Mouse (Mus musculus): ENCODE results near the gene Tiam2.
"Not testable (repeated sequence)": the region's sequence is repeated elsewhere in the genome, so short reads cannot be mapped to it uniquely, and the experiment has no call there.

The Tiam2 gene

DNA sequence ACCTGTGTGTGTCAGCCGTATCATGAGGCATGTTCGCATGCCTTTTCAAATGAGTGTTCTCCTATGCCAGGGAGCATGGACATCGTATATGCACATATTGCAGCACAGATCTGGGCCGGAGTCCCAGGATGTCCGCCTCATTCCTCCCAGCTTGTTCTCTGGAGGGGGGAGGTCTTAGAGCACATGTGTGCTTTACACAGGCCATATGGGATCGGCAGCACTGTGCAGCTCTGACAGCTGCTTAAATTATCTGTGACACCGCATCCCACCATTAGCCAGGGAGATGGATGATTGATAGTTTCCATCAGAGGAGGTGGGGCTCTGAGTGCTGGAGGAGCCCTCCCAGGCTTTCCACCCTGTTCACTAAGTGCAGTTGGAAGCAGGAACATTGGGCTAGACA, 12.4 kb downstream of the Tiam2 start:
- CTCF ChIA-PET = no interaction called here

DNA sequence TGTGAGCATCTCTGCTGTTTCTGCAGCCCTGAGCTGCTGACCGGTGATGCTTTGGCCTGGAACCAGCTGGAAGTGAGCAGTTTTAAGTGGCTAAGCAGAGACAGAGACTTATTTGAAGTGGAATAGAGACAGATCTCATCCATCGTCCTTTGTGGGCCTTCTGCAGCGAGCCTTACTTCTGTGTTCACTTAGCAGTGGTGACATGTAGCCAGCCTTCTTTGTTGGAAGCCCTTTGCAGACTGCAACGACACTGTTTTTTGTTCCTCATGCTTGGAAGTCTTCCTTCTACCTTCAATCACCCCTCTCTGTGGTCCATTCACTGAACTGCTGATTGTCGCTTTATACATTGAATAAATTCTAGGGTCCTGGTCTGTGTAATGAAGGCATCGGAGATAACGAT, 18.5 kb downstream of the Tiam2 start:
- CTCF ChIA-PET = no interaction called here

GRCm38 (mm10) chr17:3345276-3345885, 19.0 kb downstream of the Tiam2 start:
- CTCF ChIA-PET = no interaction called here

GRCm38 (mm10) chr17:3347800-3348199, 21.4 kb downstream of the Tiam2 start:
- CTCF ChIA-PET = no interaction called here

DNA sequence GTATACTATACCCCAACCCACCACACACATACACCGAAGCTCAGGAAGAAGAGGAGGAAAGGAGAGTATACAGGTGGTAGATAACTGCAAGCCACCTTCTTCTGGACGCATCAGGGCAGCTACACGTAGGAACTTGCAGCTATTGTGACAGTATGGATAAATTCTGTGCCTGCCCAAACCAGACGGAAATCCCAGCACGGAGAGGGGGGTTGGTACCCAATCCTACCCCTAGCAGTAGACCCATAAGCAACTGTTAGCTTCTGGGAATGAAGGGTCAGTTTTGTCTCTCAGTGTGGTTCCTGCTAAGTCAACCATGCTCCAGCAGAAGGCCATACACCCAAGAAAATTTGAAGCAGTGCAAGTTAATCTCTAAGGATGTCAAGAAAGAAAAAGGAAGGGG, 23.0 kb downstream of the Tiam2 start:
- CTCF ChIA-PET = no interaction called here

DNA sequence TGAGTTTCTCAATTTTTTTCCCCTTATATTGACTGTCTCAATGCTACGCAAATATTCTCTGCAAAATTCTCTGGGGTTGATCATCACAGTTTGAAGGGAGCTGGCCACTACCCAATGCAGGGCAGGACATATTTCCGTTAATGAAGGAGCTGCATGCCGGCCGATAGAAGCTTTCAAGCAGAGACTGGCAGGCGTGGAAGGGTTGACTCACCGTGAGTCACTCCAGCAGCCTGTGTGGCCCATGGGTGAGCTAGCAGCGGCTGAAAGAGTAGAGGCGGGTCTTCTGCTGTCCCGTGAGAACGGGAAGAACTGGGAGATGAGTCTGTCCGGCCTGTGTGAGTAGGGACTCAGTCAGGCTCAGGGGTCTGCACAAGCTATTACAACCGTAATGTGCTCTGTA, 23.6 kb downstream of the Tiam2 start:
- CTCF ChIA-PET = no interaction called here

DNA sequence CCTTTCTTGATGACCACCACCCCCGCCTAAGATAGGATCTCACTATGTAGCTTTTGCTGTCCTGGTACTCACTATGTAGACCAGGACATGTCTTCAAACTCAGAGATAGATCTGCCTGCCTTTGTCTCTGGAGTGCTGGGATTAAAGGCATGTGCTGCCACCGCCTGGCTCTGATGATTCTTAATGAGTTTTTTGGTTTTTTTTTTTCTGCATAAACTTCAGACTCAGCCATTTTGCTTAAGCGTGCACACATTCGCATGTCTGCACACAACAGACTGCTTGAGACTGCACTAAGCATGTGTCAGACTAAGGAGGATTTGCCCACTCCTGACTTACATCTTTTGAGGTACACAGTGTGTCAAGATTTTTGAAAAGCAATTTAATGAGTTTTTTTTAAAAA, 24.0 kb downstream of the Tiam2 start:
- CTCF ChIA-PET = no interaction called here

- CTCF ChIA-PET = no interaction called here
These were observed 25.3 kb downstream of the Tiam2 start for GRCm38 (mm10) chr17:3351668-3352067.

DNA sequence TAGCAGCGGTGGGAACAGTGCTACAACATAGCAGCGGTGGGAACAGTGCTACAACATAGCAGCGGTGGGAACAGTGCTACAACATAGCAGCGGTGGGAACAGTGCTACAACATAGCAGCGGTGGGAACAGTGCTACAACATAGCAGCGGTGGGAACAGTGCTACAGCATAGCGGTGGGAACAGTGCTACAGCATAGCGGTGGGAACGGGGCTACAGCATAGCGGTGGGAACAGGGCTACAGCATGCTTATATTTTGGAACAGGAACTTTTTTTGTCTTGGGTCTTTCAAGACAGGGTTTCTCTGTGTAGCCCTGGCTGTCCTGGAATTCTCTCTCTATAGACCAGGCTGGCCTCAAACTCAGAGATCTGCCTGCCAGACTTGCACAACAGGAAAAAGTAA, 26.8 kb downstream of the Tiam2 start:
- CTCF ChIA-PET = not testable (repeated sequence)

GRCm38 (mm10) chr17:3354856-3355255, 28.5 kb downstream of the Tiam2 start:
- CTCF ChIA-PET = no interaction called here

DNA sequence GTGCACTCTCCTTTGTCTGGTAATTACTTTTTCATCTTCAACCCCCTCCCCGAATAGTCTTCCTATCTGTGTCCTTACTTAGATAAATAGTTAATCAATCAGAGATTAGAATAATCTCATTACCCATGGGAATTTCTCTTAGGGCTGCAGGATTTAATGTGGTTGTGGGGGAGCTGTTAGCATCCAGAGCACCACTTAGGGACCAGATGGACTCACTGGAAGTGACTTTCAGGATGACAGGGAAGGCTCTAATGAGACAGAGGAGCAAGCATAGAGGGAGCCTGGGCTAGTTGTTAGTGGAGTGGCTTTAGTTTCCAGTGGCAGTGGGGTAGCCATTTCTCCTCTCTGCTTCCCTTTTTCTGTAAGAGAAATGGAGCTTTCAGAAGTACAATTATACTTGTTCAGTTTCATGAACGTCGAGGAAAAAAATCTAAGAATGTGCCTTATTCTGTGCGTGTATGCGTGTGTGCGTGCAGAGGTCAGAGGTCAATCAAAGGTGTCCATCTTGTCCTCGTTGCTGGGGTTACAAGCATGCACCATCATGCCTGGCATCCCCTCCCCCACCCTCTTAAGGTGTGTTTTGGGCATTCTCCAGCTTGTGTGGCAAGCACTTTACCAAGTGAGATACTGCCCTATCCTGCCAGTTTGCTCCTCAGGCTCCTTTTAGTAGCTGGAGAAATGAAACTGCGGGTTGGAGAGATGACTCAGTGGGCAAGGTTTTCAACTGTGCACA, 30.4 kb downstream of the Tiam2 start:
- CTCF ChIA-PET = no interaction called here

GRCm38 (mm10) chr17:3360236-3360635, 33.9 kb downstream of the Tiam2 start:
- CTCF ChIA-PET = no interaction called here

DNA sequence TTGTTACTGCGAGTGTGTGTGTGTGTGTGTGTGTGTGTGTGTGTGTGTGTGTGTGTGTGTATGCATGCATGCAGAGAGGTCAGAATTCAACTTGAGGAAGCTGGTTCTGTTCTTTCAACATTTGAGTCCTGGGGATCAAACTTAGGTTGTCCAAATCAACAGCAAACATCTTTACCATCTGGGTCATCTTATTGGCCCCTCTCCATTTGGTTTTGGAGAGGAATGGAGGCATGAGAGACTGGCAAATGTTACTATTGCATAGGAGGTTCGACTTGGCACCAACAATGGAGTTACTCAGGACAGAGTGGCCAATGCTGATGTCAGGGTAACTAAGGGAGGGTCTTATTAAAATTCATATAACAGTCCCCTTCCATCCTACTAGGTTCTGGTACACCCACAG, 35.4 kb downstream of the Tiam2 start:
- CTCF ChIA-PET = interaction anchor here (0.6 kb wide), 1 partner anchor 29 kb away, joined by 7 read pairs; no protein-coding TSS in a partner anchor

- CTCF ChIA-PET = no interaction called here
These were observed 36.8 kb downstream of the Tiam2 start for GRCm38 (mm10) chr17:3363216-3363615.

DNA sequence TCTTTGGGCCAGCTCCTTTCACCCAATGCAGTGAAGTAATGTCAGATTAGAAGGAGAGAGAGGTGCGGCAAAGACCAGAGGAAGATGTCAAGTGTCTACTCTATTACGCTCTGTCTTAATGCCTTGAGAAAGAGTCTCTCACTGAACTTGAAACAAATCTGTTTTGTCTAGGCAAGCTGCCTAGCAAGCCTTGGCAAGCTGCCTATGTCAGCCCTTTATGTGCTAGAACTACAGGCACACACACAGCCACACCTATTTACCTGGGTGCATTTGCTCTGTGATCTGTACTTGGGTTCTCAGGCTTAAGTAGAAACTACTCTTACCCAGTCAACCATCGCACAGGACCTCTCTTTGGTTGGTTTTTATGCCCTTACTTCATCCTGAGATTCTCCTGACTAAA, 40.4 kb downstream of the Tiam2 start:
- CTCF ChIA-PET = no interaction called here

- CTCF ChIA-PET = no interaction called here
These were observed 42.0 kb downstream of the Tiam2 start for GRCm38 (mm10) chr17:3368386-3368785.

GRCm38 (mm10) chr17:3369631-3370030, 43.3 kb downstream of the Tiam2 start:
- CTCF ChIA-PET = no interaction called here

- CTCF ChIA-PET = no interaction called here
These were observed 52.2 kb downstream of the Tiam2 start for GRCm38 (mm10) chr17:3378606-3379005.

DNA sequence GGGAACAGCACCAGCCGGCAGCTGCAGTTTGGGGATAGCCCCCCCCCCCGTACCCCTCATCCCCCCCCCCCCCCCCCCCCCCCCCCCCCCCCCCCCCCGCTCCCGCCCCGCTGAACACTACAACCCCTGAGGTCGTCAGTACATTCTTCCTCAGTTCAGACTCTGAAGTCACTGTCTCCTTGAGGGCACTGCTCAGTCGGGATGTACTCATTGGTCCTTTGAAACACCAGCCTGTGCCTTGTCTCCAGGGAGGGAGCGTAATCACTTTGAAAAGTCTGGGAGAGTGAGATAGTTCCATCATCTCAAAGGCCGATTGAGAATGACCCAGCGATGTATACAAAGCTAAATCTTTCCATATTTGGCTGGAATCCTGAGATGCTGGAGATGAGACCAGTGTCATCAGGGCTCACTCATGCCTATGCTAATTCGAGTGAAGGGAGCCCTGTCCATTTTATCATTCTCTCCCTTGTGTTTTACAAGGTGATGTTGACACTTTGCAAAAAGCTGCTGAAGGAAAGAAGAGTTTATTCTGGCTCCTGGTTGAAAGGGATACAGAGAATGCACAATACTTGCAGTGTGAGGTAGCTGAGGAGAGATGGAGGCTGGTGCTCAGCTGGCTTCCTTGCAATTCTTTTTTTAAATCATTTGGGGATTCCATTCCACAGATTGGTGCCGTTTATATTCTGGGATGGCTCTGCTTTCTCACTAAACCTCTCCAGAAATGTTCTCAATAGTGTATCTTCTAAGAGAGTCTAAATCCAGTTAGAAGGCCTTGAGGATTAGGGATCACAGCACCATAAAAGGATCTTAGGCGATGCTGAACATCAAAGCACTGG, 53.6 kb downstream of the Tiam2 start:
- CTCF ChIA-PET = no interaction called here

DNA sequence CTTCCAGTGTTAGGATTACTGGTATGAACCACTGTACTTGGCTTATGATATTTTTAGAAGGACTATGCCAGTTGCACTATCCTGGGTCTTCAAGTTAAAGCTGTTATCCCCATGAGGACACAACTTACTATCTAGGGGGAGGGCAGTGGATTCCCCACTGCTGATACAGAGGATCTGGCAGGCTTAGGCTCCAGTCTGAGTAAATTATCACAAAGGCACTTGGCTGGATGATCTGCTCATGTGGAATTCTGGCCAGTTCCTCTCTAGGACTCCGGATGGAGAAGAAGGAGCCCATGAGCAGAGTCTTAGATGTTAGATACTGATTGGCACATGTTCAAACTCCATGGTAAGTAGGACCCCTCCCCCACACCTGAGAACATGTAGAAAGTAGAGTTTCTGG, 59.0 kb downstream of the Tiam2 start:
- CTCF ChIA-PET = no interaction called here

DNA sequence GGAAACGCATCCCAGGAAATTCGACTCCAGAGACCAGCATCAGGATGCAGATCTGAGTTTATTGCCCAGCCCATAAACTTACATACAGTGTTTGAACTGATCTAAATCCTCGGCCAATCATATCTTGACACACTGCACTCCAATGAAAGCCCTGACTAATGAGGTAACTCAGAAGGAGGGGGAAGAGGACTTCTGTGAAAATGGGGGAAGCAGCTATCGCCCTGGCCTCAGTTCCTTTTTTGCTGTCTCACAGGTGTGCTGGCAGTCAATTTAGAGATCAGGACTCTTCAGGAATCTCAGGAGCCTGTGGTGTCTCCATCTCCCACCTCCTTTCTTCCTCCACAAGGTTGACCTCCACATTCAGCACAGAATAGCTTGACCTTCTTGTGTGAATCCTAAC, 61.4 kb downstream of the Tiam2 start:
- CTCF ChIA-PET = no interaction called here

GRCm38 (mm10) chr17:3389741-3390140, 63.4 kb downstream of the Tiam2 start:
- CTCF ChIA-PET = no interaction called here

- CTCF ChIA-PET = no interaction called here
These were observed 67.6 kb downstream of the Tiam2 start for GRCm38 (mm10) chr17:3393981-3394380.

Data from spleen, embryonic (tissue).